Comparison of ENCODE assay signal across 26 mouse cellular contexts in genomic region chr13:57372141-57372700, GRCm38 (mm10).
A peak's percentile ranks its signal among the peaks of the same experiment; 100 is the strongest.
DNase-seq lines count a peak whose midpoint lies in the region; ATAC-seq lines count a peak whose summit lies in the region.
"Had no signal": no experiment of that assay in that cellular context is flagged by ENCODE, and none has a peak within 500 bp of the region (broad histone marks: within the 10 kb centered on the region; RNA-seq: fewer than 3 reads in every experiment).

No protein-coding gene starts in this region.

- H3K4me2 ChIP-seq in hindbrain, embryonic 14.5 days (replicated peaks), result no peak overlapping the region
- H3K4me2 ChIP-seq: embryonic facial prominence, embryonic 12.5 days; hindbrain, embryonic 12.5 days; kidney, embryonic 15.5 days; limb, embryonic 12.5 days; liver, embryonic 11.5 days; midbrain, embryonic 13.5 days; neural tube, embryonic 12.5 days had no signal

- H3K9ac ChIP-seq in hindbrain, embryonic 14.5 days, result no peak overlapping the region
- H3K9ac ChIP-seq: embryonic facial prominence, embryonic 12.5 days; hindbrain, embryonic 12.5 days; kidney, embryonic 15.5 days; limb, embryonic 12.5 days; midbrain, embryonic 13.5 days; neural tube, embryonic 12.5 days had no signal

- peak; percentile 5 to 10 for DNase-seq in frontal cortex, postnatal 36 days (ENCODE audit: low spot score in 2 of 2)
- DNase-seq in frontal cortex, postnatal 14 days (ENCODE audit: low spot score in 2 of 2), result no peak
- DNase-seq in right cerebral cortex, adult 18-20 months, result peak; percentile 27
- no peak for DNase-seq in right cerebral cortex, postnatal 14 days
- DNase-seq in ZHBTc4 (ENCODE audit: low read depth, low spot score), result peak; percentile 77
- DNase-seq in hindbrain, embryonic 14.5 days (ENCODE audit: low spot score), result no peak
- DNase-seq in natural killer cell, adult 2 months (ENCODE audit: low spot score in 2 of 2), result no peak
- DNase-seq: adrenal gland, postnatal 36 days; cerebellum, adult 11 months; cerebellum, postnatal 10 days; gastrocnemius, postnatal 25 days; kidney, adult 11 months; kidney, postnatal 36 days; lung, adult 18-20 months; lung, postnatal 14 days; thymus, adult 2 months; thymus, postnatal 4 days had no signal

- no peaks in the 10 kb centered on the region for H3K9me3 ChIP-seq in hindbrain, embryonic 14.5 days (ENCODE audit: control insufficient read depth, low read length)
- H3K9me3 ChIP-seq: embryonic facial prominence, embryonic 12.5 days; hindbrain, embryonic 12.5 days; kidney, embryonic 15.5 days; limb, embryonic 12.5 days; midbrain, embryonic 13.5 days; neural tube, embryonic 12.5 days had no signal

- no peaks in the 10 kb centered on the region for H3K27me3 ChIP-seq in hindbrain, embryonic 14.5 days (ENCODE audit: control insufficient read depth, insufficient read depth, low read length)
- H3K27me3 ChIP-seq: embryonic facial prominence, embryonic 12.5 days; hindbrain, embryonic 12.5 days; kidney, embryonic 15.5 days; limb, embryonic 12.5 days; midbrain, embryonic 13.5 days; neural tube, embryonic 12.5 days had no signal

- H3K4me3 ChIP-seq in hindbrain, embryonic 14.5 days (replicated peaks; ENCODE audit: low read length), result no peak overlapping the region
- H3K4me3 ChIP-seq: embryonic facial prominence, embryonic 12.5 days; hindbrain, embryonic 12.5 days; kidney, embryonic 15.5 days; left cerebral cortex, adult 2 months; limb, embryonic 12.5 days; midbrain, embryonic 13.5 days; neural tube, embryonic 12.5 days had no signal

- no peak for ATAC-seq in hindbrain, embryonic 14.5 days (ENCODE audit: low FRiP score)
- ATAC-seq: CD4-positive, CD25-positive, alpha-beta regulatory T cell, adult 4 months; midbrain, embryonic 13.5 days had no signal

- WGBS in hindbrain, embryonic 14.5 days, result 93% methylated on average over 14 of the region's 14 CpGs

- no peaks in the 10 kb centered on the region for H3K4me1 ChIP-seq in hindbrain, embryonic 14.5 days (replicated peaks; ENCODE audit: control insufficient read depth, insufficient read depth, low read length)
- H3K4me1 ChIP-seq: embryonic facial prominence, embryonic 12.5 days; hindbrain, embryonic 12.5 days; kidney, embryonic 15.5 days; limb, embryonic 12.5 days; midbrain, embryonic 13.5 days; neural tube, embryonic 12.5 days had no signal

- H3K36me3 ChIP-seq in hindbrain, embryonic 14.5 days (replicated peaks; ENCODE audit: control insufficient read depth, insufficient read depth), result no peaks in the 10 kb centered on the region
- H3K36me3 ChIP-seq: embryonic facial prominence, embryonic 12.5 days; hindbrain, embryonic 12.5 days; kidney, embryonic 15.5 days; limb, embryonic 12.5 days; midbrain, embryonic 13.5 days; neural tube, embryonic 12.5 days had no signal

- H3K27ac ChIP-seq in hindbrain, embryonic 14.5 days, result no peak overlapping the region
- H3K27ac ChIP-seq: embryonic facial prominence, embryonic 12.5 days; hindbrain, embryonic 12.5 days; kidney, embryonic 15.5 days; left cerebral cortex, adult 2 months; limb, embryonic 12.5 days; midbrain, embryonic 13.5 days; neural tube, embryonic 12.5 days had no signal

Comparison
In these comparisons a context has a peak if more than half of its experiments do, and no peak if none do; other contexts are left out.
1. DNase-seq: peak in frontal cortex, postnatal 36 days (2 of 2), right cerebral cortex, adult 18-20 months (single experiment) and ZHBTc4 (single experiment); none in frontal cortex, postnatal 14 days (0 of 2), right cerebral cortex, postnatal 14 days (single experiment), hindbrain, embryonic 14.5 days (single experiment) and natural killer cell, adult 2 months (0 of 2).